Mouse (Mus musculus) heart, postnatal 0 days (tissue): ENCODE measurements around the gene Znrf4. TPM values are rescaled to one million over a fixed set of nuclear protein-coding genes. Genes with fewer than 3 reads are reported as not detected.

Experiments
- ATAC-seq: fragments of 200-750 bp; cut with Nextera tagmentation; 2 replicates; pipeline ENCODE4 v1.8.0; 2017; ENCODE audit warnings: low read depth, moderate number of reproducible peaks, moderate library complexity; ENCODE audit not compliant: insufficient read depth
- DNase-seq: peaks from one replicate; pipeline ENCODE4 v3.0.0-alpha.2; 2016; ENCODE audit warnings: low spot score
- H3K27ac ChIP-seq: fragments of 300-500 bp; sonication (generic); 2 replicates; pipeline ENCODE4 v1.5.1; 2014; ENCODE audit warnings: low read depth, mild to moderate bottlenecking
- H3K27me3 ChIP-seq: fragments of 300-500 bp; sonication (generic); 2 replicates; pipeline ENCODE4 v1.6.1; 2014; ENCODE audit warnings: low read length, mixed read lengths; ENCODE audit not compliant: control insufficient read depth, insufficient read depth
- H3K36me3 ChIP-seq: fragments of 300-500 bp; sonication (generic); replicated peaks from 2 replicates; pipeline ENCODE4 v1.6.1; 2014; ENCODE audit warnings: low read length, mixed read lengths; ENCODE audit not compliant: control insufficient read depth, insufficient read depth
- H3K4me1 ChIP-seq: fragments of 300-500 bp; sonication (generic); 2 replicates; pipeline ENCODE4 v1.6.1; 2014; ENCODE audit warnings: antibody characterized with exemption; ENCODE audit not compliant: control insufficient read depth, insufficient read depth
- H3K4me2 ChIP-seq: fragments of 300-500 bp; sonication (generic); 2 replicates; pipeline ENCODE4 v1.6.1; 2014; ENCODE audit warnings: low read depth, mild to moderate bottlenecking, low read length, moderate library complexity
- H3K4me3 ChIP-seq: fragments of 300-500 bp; sonication (generic); 2 replicates; pipeline ENCODE4 v1.5.1; 2014; ENCODE audit warnings: low read depth, low read length
- H3K9ac ChIP-seq: fragments of 300-500 bp; sonication (generic); replicated peaks from 2 replicates; pipeline ENCODE4 v1.6.1; 2014; ENCODE audit warnings: low read depth, low read length, mixed read lengths
- H3K9me3 ChIP-seq: fragments of 300-500 bp; sonication (generic); replicated peaks from 2 replicates; pipeline ENCODE4 v1.6.1; 2016; ENCODE audit warnings: low read length; ENCODE audit not compliant: control insufficient read depth
- CTCF ChIP-seq: IDR thresholded peaks from 2 replicates; pipeline ENCODE4 v1.5.1; 2016; ENCODE audit warnings: antibody characterized with exemption, control low read depth, low read depth
- EP300 ChIP-seq: IDR thresholded peaks from 2 replicates; pipeline ENCODE4 v1.6.1; 2016; ENCODE audit warnings: antibody characterized with exemption, low read depth
- WGBS: fragments of 180-500 bp; shearing (Covaris S2); extraction: QIAGEN DNeasy Blood & Tissue Kit; methylation state at CpG from one replicate; pipeline ENCODE4 v1.1.7; 2014; 5-methylcytosine and 5-hydroxymethylcytosine counted together
- polyA plus RNA-seq: library from polyadenylated mRNA; unstranded; fragments of >200 nt; fragmentation: Nextera tagmentation; extraction: Ambion mirVana; gene quantifications from 2 replicates; pipeline ENCODE4 v1.2.1, GENCODE M21; 2015
- total RNA-seq: library from RNA; depleted of rRNA; stranded (reverse); fragments of >200 nt; gene quantifications from 2 replicates; pipeline ENCODE4 v1.2.3, GENCODE M21; 2014; ENCODE audit warnings: low replicate concordance

The Znrf4 gene
- total and polyA plus RNA-seq, 2 experiments from 2014 or later, result not detected

GRCm38 (mm10) chr17:56547116-56547845 is 35.0 kb upstream of the Znrf4 start:
- Histone ChIP-seq H3K36me3 (no peaks in the 10 kb centered on the region), H3K4me2 (no peak overlapping the region), H3K9me3 (no peaks in the 10 kb centered on the region), H3K4me3 (no peak overlapping the region), H3K9ac (no peak overlapping the region), H3K4me1 (no peaks in the 10 kb centered on the region), H3K27me3 (no peaks in the 10 kb centered on the region), H3K27ac (no peak overlapping the region)
- DNase-seq (no peak), ATAC-seq (peak; percentile 49; the same call in 1 of the 2 replicates)
- 54% methylated on average over 17 of the region's 17 CpGs for WGBS
- TF ChIP-seq EP300 (no peak), CTCF (no peak)

GRCm38 (mm10) chr17:56546576-56546975 is 34.3 kb upstream of the Znrf4 start:
- H3K36me3 ChIP-seq, result no peaks in the 10 kb centered on the region
- DNase-seq, result no peak
- no peaks in the 10 kb centered on the region for H3K4me1 ChIP-seq
- H3K4me3 ChIP-seq, result no peak overlapping the region
- no peak overlapping the region for H3K27ac ChIP-seq
- ATAC-seq, result no peak
- TF ChIP-seq EP300 (no peak), CTCF (no peak)
- no peaks in the 10 kb centered on the region for H3K27me3 ChIP-seq
- no peaks in the 10 kb centered on the region for H3K9me3 ChIP-seq
- H3K4me2 ChIP-seq, result no peak overlapping the region
- H3K9ac ChIP-seq, result no peak overlapping the region
- WGBS, result 86% methylated on average over 5 of the region's 5 CpGs

- 57% methylated on average over 1 of the region's 1 CpGs for WGBS
- H3K4me1 ChIP-seq, result no peaks in the 10 kb centered on the region
- H3K4me3 ChIP-seq, result no peak overlapping the region
- H3K9me3 ChIP-seq, result no peaks in the 10 kb centered on the region
- no peak overlapping the region for H3K9ac ChIP-seq
- no peaks in the 10 kb centered on the region for H3K27me3 ChIP-seq
- TF ChIP-seq EP300, result no peak
- no peak for TF ChIP-seq CTCF
- H3K36me3 ChIP-seq, result no peaks in the 10 kb centered on the region
- no peak overlapping the region for H3K27ac ChIP-seq
- ATAC-seq, result no peak
- no peak overlapping the region for H3K4me2 ChIP-seq
- no peak for DNase-seq
These were observed 33.7 kb upstream of the Znrf4 start for GRCm38 (mm10) chr17:56545945-56546344.

- H3K9ac ChIP-seq, result no peak overlapping the region
- H3K36me3 ChIP-seq, result no peaks in the 10 kb centered on the region
- TF ChIP-seq CTCF (no peak), EP300 (no peak)
- 72% methylated on average over 7 of the region's 7 CpGs for WGBS
- DNase-seq (no peak), ATAC-seq (no peak)
- no peaks in the 10 kb centered on the region for H3K27me3 ChIP-seq
- H3K4me1 ChIP-seq, result no peaks in the 10 kb centered on the region
- no peaks in the 10 kb centered on the region for H3K9me3 ChIP-seq
- H3K4me3 ChIP-seq, result no peak overlapping the region
- H3K4me2 ChIP-seq, result no peak overlapping the region
- H3K27ac ChIP-seq, result no peak overlapping the region
These were observed 32.6 kb upstream of the Znrf4 start for GRCm38 (mm10) chr17:56544699-56545387.

- 79% methylated on average over 3 of the region's 3 CpGs for WGBS
- Histone ChIP-seq H3K9ac (no peak overlapping the region), H3K27ac (no peak overlapping the region), H3K27me3 (no peaks in the 10 kb centered on the region), H3K9me3 (no peaks in the 10 kb centered on the region), H3K4me3 (no peak overlapping the region), H3K4me2 (no peak overlapping the region), H3K36me3 (no peaks in the 10 kb centered on the region), H3K4me1 (no peaks in the 10 kb centered on the region)
- ATAC-seq (no peak), DNase-seq (no peak)
- TF ChIP-seq EP300, result no peak
- no peak for TF ChIP-seq CTCF
These were observed 31.5 kb upstream of the Znrf4 start for GRCm38 (mm10) chr17:56543684-56544224.
